Mouse (Mus musculus): ENCODE results near the gene Mxra8. TPM values are rescaled to one million over a fixed set of nuclear protein-coding genes. Genes with fewer than 3 reads are reported as not detected.

Mxra8 gene
- 43.1 TPM for polyA plus RNA-seq (2014; fragmentation: Illumina TruSeq; extraction: RNeasy Lipid Tissue Mini Kit (QIAGEN cat#74804); ENCODE audit: low read depth, low replicate concordance)

GRCm38 (mm10) chr4:155839483-155839910, at the start of gene Mxra8:
Gene Mxra8 (plus strand): TSS chr4:155839680.

DNA sequence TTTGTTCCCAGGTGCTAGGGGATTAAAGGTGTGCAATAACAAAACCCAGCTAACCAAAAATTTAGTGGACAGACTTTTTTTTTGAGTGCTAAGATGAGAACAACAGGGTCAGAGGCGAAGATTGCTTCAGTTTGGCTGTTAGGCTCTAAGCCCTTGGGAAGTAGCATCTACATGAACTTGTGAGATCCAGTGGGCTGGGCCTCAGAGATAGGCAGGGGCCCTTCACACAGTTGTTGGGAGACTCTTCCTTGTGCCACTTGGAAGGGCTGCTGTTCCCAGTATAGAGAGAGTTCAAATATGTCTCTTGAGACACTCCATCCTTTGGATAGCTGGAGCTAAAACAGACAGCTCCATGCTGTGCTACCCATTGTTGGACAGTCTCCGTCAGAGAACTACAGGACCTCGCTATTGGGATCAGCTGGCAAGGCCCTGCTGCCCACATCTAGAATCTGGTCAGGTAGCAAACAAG, 49.4 kb upstream of the Mxra8 start, which contains the start of gene Ankrd65:
Ankrd65 (plus strand) TSS at position 419 of the 469 bp plus-strand sequence.

DNA sequence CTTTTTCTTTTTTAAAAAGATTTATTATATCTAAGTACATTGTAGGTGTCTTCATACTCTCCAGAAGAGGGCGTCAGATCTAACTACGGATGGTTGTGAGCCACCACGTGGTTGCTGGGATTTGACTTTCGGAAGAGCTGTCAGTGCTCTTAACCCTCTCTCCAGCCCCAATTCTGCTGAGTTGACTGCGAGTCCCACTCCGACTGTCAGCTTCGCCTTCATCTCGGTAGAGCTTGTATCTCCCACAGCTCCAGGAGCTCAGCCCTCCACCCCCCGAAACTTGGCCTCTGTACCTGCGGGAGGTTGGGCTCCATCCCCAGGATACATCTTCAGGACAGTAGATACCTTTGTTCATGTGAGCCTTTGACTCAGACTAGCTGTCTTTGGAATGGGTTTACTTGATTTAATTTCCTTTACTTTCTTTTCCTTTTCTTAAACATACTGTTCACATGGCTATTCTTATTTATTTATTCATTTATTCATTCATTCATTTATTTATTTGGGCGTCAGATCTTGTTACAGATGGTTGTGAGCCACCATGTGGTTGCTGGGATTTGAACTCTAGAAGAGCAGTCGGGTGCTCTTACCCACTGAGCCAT, 36.6 kb upstream of the Mxra8 start, which contains the start of gene Mrpl20:
Mrpl20 (plus strand) TSS at position 138 of the 599 bp plus-strand sequence.

GRCm38 (mm10) chr4:155811929-155812664, 27.4 kb upstream of the Mxra8 start, which contains the start of gene Ccnl2:
Gene Ccnl2 (plus strand): TSS chr4:155812489.

GRCm38 (mm10) chr4:155831205-155831766, 8.2 kb upstream of the Mxra8 start, which contains the start of gene Aurkaip1:
Gene Aurkaip1 (plus strand): TSS chr4:155831272.

DNA sequence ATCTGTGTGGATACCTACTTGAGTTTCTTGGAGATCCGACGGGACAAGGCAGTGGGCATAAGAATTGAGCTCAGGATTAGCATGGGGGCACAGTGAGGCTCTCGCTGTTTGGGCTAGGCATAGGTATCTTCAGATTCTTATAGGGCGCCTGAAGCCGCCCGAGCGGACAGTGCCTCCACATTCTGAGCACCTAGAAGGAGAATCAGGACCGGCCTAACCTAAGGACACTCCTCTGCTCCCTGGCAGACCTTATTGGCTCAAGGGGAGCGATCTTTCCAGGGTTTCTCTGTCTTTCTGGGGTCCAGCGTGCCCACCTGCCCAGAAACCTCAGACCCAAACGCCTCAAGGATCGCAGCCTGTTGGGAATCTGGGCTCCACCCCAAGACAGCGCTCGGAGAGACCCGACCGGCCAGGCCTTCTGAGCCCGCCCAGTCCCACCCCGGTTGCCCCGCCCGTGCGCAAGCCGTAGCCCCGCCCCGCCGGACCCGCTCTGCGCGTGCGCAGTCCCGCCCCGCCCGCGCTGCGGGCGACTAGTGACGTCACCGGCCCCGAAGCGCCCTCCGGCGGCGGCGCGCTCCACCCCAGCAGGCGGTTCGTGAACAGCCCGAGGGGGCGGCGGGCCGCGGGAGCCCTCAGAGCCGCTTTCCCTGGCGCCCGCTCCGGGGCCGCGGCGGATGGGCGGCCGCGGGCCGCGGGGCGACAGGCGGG, 7.5 kb downstream of the Mxra8 start, which contains the start of gene Dvl1:
Dvl1 (plus strand) TSS at position 532 of the 708 bp plus-strand sequence.

GRCm38 (mm10) chr4:155863001-155863400, 23.5 kb downstream of the Mxra8 start, which contains the start of gene Tas1r3:
Gene Tas1r3 (minus strand): TSS chr4:155863362.

GRCm38 (mm10) chr4:155869317-155870033, 30.0 kb downstream of the Mxra8 start, which contains the start of the genes Cptp and Ints11:
Gene Cptp (minus strand): TSS chr4:155869440.
Gene Ints11 (plus strand): TSS chr4:155869546.

GRCm38 (mm10) chr4:155891551-155892001, 52.1 kb downstream of the Mxra8 start, which contains the start of the genes Pusl1 and Acap3:
Gene Pusl1 (minus strand): TSS chr4:155891781.
Gene Acap3 (plus strand): TSS chr4:155891822.

Other genes starting within 250 kb of the Mxra8 start
- gene Slc35e2, start 238.3 kb upstream of the Mxra8 start, polyA plus RNA-seq (2014; fragmentation: Illumina TruSeq; extraction: RNeasy Lipid Tissue Mini Kit (QIAGEN cat#74804); ENCODE audit: low read depth, low replicate concordance): 9.5 TPM
- 57.7 TPM for gene Cdk11b, start 214.8 kb upstream of the Mxra8 start, polyA plus RNA-seq (2014; fragmentation: Illumina TruSeq; extraction: RNeasy Lipid Tissue Mini Kit (QIAGEN cat#74804); ENCODE audit: low read depth, low replicate concordance)
- not detected for gene Gm10563, start 194.3 kb upstream of the Mxra8 start, polyA plus RNA-seq (2014; fragmentation: Illumina TruSeq; extraction: RNeasy Lipid Tissue Mini Kit (QIAGEN cat#74804); ENCODE audit: low read depth, low replicate concordance)
- gene Mmp23, start 186.3 kb upstream of the Mxra8 start, polyA plus RNA-seq (2014; fragmentation: Illumina TruSeq; extraction: RNeasy Lipid Tissue Mini Kit (QIAGEN cat#74804); ENCODE audit: low read depth, low replicate concordance): 0.61 TPM
- gene Mib2, start 170.5 kb upstream of the Mxra8 start, polyA plus RNA-seq (2014; fragmentation: Illumina TruSeq; extraction: RNeasy Lipid Tissue Mini Kit (QIAGEN cat#74804); ENCODE audit: low read depth, low replicate concordance): 0.73 TPM
- not detected for gene Fndc10, start 145.3 kb upstream of the Mxra8 start, polyA plus RNA-seq (2014; fragmentation: Illumina TruSeq; extraction: RNeasy Lipid Tissue Mini Kit (QIAGEN cat#74804); ENCODE audit: low read depth, low replicate concordance)
- 74.9 TPM for gene Ssu72, start 134.9 kb upstream of the Mxra8 start, polyA plus RNA-seq (2014; fragmentation: Illumina TruSeq; extraction: RNeasy Lipid Tissue Mini Kit (QIAGEN cat#74804); ENCODE audit: low read depth, low replicate concordance)
- not detected for gene Tmem240, start 104.9 kb upstream of the Mxra8 start, polyA plus RNA-seq (2014; fragmentation: Illumina TruSeq; extraction: RNeasy Lipid Tissue Mini Kit (QIAGEN cat#74804); ENCODE audit: low read depth, low replicate concordance)
- gene Atad3a, start 78.6 kb upstream of the Mxra8 start, polyA plus RNA-seq (2014; fragmentation: Illumina TruSeq; extraction: RNeasy Lipid Tissue Mini Kit (QIAGEN cat#74804); ENCODE audit: low read depth, low replicate concordance): 5.9 TPM
- gene Vwa1, start 65.0 kb upstream of the Mxra8 start, polyA plus RNA-seq (2014; fragmentation: Illumina TruSeq; extraction: RNeasy Lipid Tissue Mini Kit (QIAGEN cat#74804); ENCODE audit: low read depth, low replicate concordance): 3.3 TPM
- 2.2 TPM for gene Tmem88b, start 53.8 kb upstream of the Mxra8 start, polyA plus RNA-seq (2014; fragmentation: Illumina TruSeq; extraction: RNeasy Lipid Tissue Mini Kit (QIAGEN cat#74804); ENCODE audit: low read depth, low replicate concordance)
- not detected for gene Ankrd65, start 49.2 kb upstream of the Mxra8 start, polyA plus RNA-seq (2014; fragmentation: Illumina TruSeq; extraction: RNeasy Lipid Tissue Mini Kit (QIAGEN cat#74804); ENCODE audit: low read depth, low replicate concordance)
- gene Mrpl20, start 36.8 kb upstream of the Mxra8 start, polyA plus RNA-seq (2014; fragmentation: Illumina TruSeq; extraction: RNeasy Lipid Tissue Mini Kit (QIAGEN cat#74804); ENCODE audit: low read depth, low replicate concordance): 87.6 TPM
- 37.9 TPM for gene Ccnl2, start 27.2 kb upstream of the Mxra8 start, polyA plus RNA-seq (2014; fragmentation: Illumina TruSeq; extraction: RNeasy Lipid Tissue Mini Kit (QIAGEN cat#74804); ENCODE audit: low read depth, low replicate concordance)
- 6.3 TPM for gene Aurkaip1, start 8.4 kb upstream of the Mxra8 start, polyA plus RNA-seq (2014; fragmentation: Illumina TruSeq; extraction: RNeasy Lipid Tissue Mini Kit (QIAGEN cat#74804); ENCODE audit: low read depth, low replicate concordance)
- 3.0 TPM for gene Dvl1, start 7.7 kb downstream of the Mxra8 start, polyA plus RNA-seq (2014; fragmentation: Illumina TruSeq; extraction: RNeasy Lipid Tissue Mini Kit (QIAGEN cat#74804); ENCODE audit: low read depth, low replicate concordance)
- gene Tas1r3, start 23.7 kb downstream of the Mxra8 start, polyA plus RNA-seq (2014; fragmentation: Illumina TruSeq; extraction: RNeasy Lipid Tissue Mini Kit (QIAGEN cat#74804); ENCODE audit: low read depth, low replicate concordance): not detected
- 6.4 TPM for gene Cptp, start 29.8 kb downstream of the Mxra8 start, polyA plus RNA-seq (2014; fragmentation: Illumina TruSeq; extraction: RNeasy Lipid Tissue Mini Kit (QIAGEN cat#74804); ENCODE audit: low read depth, low replicate concordance)
- gene Ints11, start 29.9 kb downstream of the Mxra8 start, polyA plus RNA-seq (2014; fragmentation: Illumina TruSeq; extraction: RNeasy Lipid Tissue Mini Kit (QIAGEN cat#74804); ENCODE audit: low read depth, low replicate concordance): 1.9 TPM
- 1.4 TPM for gene Pusl1, start 52.1 kb downstream of the Mxra8 start, polyA plus RNA-seq (2014; fragmentation: Illumina TruSeq; extraction: RNeasy Lipid Tissue Mini Kit (QIAGEN cat#74804); ENCODE audit: low read depth, low replicate concordance)
- gene Acap3, start 52.1 kb downstream of the Mxra8 start, polyA plus RNA-seq (2014; fragmentation: Illumina TruSeq; extraction: RNeasy Lipid Tissue Mini Kit (QIAGEN cat#74804); ENCODE audit: low read depth, low replicate concordance): 0.97 TPM
- 50.5 TPM for gene Ube2j2, start 104.2 kb downstream of the Mxra8 start, polyA plus RNA-seq (2014; fragmentation: Illumina TruSeq; extraction: RNeasy Lipid Tissue Mini Kit (QIAGEN cat#74804); ENCODE audit: low read depth, low replicate concordance)
- gene C1qtnf12, start 122.6 kb downstream of the Mxra8 start, polyA plus RNA-seq (2014; fragmentation: Illumina TruSeq; extraction: RNeasy Lipid Tissue Mini Kit (QIAGEN cat#74804); ENCODE audit: low read depth, low replicate concordance): 28.0 TPM
- 5.6 TPM for gene B3galt6, start 153.0 kb downstream of the Mxra8 start, polyA plus RNA-seq (2014; fragmentation: Illumina TruSeq; extraction: RNeasy Lipid Tissue Mini Kit (QIAGEN cat#74804); ENCODE audit: low read depth, low replicate concordance)
- gene Sdf4, start 153.2 kb downstream of the Mxra8 start, polyA plus RNA-seq (2014; fragmentation: Illumina TruSeq; extraction: RNeasy Lipid Tissue Mini Kit (QIAGEN cat#74804); ENCODE audit: low read depth, low replicate concordance): 121 TPM
- gene Tnfrsf4, start 174.2 kb downstream of the Mxra8 start, polyA plus RNA-seq (2014; fragmentation: Illumina TruSeq; extraction: RNeasy Lipid Tissue Mini Kit (QIAGEN cat#74804); ENCODE audit: low read depth, low replicate concordance): not detected
- gene Tnfrsf18, start 186.5 kb downstream of the Mxra8 start, polyA plus RNA-seq (2014; fragmentation: Illumina TruSeq; extraction: RNeasy Lipid Tissue Mini Kit (QIAGEN cat#74804); ENCODE audit: low read depth, low replicate concordance): not detected
- 0.61 TPM for gene Ttll10, start 219.7 kb downstream of the Mxra8 start, polyA plus RNA-seq (2014; fragmentation: Illumina TruSeq; extraction: RNeasy Lipid Tissue Mini Kit (QIAGEN cat#74804); ENCODE audit: low read depth, low replicate concordance)